Mouse (Mus musculus): Measurements from ENCODE around the gene Plbd2.
A peak's percentile ranks its signal among the peaks of the same experiment; 100 is the strongest.

The Plbd2 gene

DNA sequence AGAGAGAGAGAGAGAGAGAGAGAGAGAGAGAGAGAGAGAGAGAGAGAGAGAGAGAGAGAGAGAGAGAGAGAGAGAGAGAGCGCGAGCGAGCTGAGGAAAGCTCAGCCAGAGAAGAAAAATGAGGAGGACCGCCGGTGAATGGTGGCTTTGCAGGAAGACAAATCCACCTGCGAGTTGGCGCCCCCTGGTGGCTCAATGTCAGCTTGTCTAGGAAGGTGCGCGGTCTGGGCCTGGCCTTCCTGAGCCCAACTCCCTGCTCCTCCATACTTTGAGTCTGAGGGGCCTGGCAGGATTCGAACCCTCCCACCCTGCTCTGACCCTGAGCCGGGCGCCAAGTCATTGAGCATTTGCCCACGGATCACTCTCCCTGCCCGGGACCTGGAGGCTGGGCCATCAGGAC is 62.7 kb downstream of the Plbd2 start:
- TF ChIP-seq NANOG (IDR thresholded peaks at IDR 0.05; ENCODE audit: borderline replicate concordance, low read length), result no peak
- TF ChIP-seq CTCF (conservative IDR thresholded peaks at IDR 0.05; ENCODE audit: low read length), result peak; percentile 72
- TF ChIP-seq POU5F1 (IDR thresholded peaks at IDR 0.05; ENCODE audit: borderline replicate concordance, low read length), result no peak
- Histone ChIP-seq H3K9me3 (ENCODE audit: low read length) (no peaks in the 10 kb centered on the region), H3K4me3 (replicated peaks; ENCODE audit: low read length) (no peak overlapping the region), H3K36me3 (ENCODE audit: insufficient read depth, low read length) (no peaks in the 10 kb centered on the region), H3K27me3 (ENCODE audit: insufficient read depth, low read length) (peaks cover 89% of the 10 kb centered on the region), H3K4me1 (replicated peaks; ENCODE audit: low read depth, low read length) (peaks cover 48% of the 10 kb centered on the region)

DNA sequence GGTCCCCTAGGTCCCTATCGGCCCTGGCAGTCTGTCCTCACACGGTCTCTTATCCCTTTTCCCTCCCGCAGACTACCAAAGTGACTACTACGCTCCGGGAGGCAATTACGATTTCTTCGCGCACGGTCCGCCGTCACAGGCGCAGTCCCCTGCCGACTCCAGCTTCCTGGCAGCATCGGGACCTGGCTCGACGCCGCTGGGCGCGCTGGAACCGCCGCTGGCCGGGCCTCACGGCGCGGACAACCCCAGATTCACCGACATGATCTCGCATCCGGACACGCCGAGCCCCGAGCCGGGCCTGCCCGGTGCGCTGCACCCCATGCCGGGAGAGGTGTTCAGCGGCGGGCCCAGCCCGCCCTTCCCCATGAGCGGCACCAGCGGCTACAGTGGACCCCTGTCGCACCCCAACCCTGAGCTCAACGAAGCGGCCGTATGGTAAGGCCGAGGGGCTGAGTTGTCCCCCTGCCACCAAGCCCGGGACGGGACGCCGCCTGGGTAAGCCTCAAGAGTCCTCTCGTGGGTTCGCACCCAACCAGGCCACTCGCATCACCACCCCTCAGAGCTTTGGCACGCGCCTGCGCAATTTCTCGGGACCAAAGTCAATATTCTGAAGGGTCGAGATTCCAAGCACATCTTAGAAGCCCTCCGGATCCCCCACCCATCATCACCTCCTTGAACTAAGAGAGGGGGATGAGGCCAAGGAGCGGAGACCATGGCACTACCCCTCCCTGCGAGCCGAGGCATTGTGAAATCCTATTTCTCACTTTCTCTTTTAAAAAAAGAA is 63.3 kb downstream of the Plbd2 start:
- Histone ChIP-seq H3K4me1 (replicated peaks; ENCODE audit: low read depth, low read length) (peaks cover 54% of the 10 kb centered on the region), H3K4me3 (replicated peaks; ENCODE audit: low read length) (peak overlapping the region; percentile 59), H3K36me3 (ENCODE audit: insufficient read depth, low read length) (no peaks in the 10 kb centered on the region), H3K27me3 (ENCODE audit: insufficient read depth, low read length) (peaks cover 89% of the 10 kb centered on the region), H3K9me3 (ENCODE audit: low read length) (no peaks in the 10 kb centered on the region)
- TF ChIP-seq POU5F1 (IDR thresholded peaks at IDR 0.05; ENCODE audit: borderline replicate concordance, low read length) (no peak), CTCF (conservative IDR thresholded peaks at IDR 0.05; ENCODE audit: low read length) (no peak), NANOG (IDR thresholded peaks at IDR 0.05; ENCODE audit: borderline replicate concordance, low read length) (no peak)

DNA sequence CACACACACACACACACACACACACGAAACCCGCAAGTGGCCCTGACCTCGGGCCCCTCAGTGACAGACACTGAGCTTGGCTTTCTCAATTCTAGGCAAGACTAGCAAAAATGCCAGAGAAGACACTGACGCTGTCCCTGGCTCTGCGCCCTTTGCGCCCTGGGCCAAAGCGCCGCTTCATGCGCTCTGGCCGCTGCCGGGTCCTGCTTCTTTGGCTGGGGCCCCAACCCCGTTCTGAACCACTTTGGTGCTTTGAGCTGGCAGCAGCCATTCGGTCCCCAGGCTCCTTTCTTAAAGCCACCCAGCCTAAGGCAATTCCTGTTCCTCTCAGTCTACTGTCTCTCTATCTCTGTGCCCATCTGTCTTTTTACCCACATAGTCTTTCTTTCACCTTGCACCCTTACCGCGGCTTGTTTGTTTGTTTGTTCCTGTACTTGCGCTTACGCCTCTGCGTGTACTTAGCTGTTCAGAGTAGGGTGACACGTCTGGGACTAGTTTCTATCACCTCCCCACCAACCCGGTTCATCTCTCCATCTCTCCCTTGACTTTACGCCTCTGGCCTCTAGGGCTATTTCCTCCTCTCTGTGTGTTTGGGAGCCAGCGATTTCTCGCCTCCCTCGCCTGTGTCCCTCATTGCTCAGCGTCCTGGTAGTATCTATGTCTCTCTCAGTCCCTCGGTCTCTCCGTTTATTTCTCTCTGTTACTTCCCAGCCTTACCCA is 64.3 kb downstream of the Plbd2 start:
- no peak for TF ChIP-seq POU5F1 (IDR thresholded peaks at IDR 0.05; ENCODE audit: borderline replicate concordance, low read length)
- no peak for TF ChIP-seq NANOG (IDR thresholded peaks at IDR 0.05; ENCODE audit: borderline replicate concordance, low read length)
- TF ChIP-seq CTCF (conservative IDR thresholded peaks at IDR 0.05; ENCODE audit: low read length), result no peak
- H3K27me3 ChIP-seq (ENCODE audit: insufficient read depth, low read length), result peaks cover 89% of the 10 kb centered on the region
- H3K4me3 ChIP-seq (replicated peaks; ENCODE audit: low read length), result no peak overlapping the region
- no peaks in the 10 kb centered on the region for H3K36me3 ChIP-seq (ENCODE audit: insufficient read depth, low read length)
- peaks cover 60% of the 10 kb centered on the region for H3K4me1 ChIP-seq (replicated peaks; ENCODE audit: low read depth, low read length)
- H3K9me3 ChIP-seq (ENCODE audit: low read length), result no peaks in the 10 kb centered on the region

DNA sequence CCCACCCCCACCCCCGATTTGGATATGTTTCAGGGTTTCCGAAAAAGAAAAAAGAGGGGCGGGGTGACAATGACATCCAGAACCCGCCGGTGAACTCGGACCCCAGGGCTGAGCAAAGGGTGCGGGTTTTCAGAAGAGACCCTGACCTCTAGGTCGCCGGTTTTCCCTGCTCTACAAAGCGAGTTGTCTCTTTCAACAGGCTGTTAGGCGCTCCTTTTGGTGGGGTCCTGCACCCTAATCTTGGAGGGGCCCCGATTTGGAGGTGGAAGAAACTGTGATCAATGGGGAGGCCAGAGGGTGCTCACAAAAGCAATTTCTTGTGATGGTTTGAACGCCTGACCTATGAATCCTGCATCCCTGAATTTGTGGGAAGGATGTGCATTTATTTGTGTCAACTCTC is 65.0 kb downstream of the Plbd2 start:
- peaks cover 64% of the 10 kb centered on the region for H3K4me1 ChIP-seq (replicated peaks; ENCODE audit: low read depth, low read length)
- peaks cover 90% of the 10 kb centered on the region for H3K27me3 ChIP-seq (ENCODE audit: insufficient read depth, low read length)

GRCm38 (mm10) chr5:120437986-120438385 is 65.4 kb downstream of the Plbd2 start:
- TF ChIP-seq CTCF (conservative IDR thresholded peaks at IDR 0.05; ENCODE audit: low read length), result no peak
- TF ChIP-seq POU5F1 (IDR thresholded peaks at IDR 0.05; ENCODE audit: borderline replicate concordance, low read length), result no peak
- TF ChIP-seq NANOG (IDR thresholded peaks at IDR 0.05; ENCODE audit: borderline replicate concordance, low read length), result no peak
- peak overlapping the region; percentile 54 for H3K4me3 ChIP-seq (replicated peaks; ENCODE audit: low read length)
- H3K9me3 ChIP-seq (ENCODE audit: low read length), result 0 out of 2 replicates have a peak, but pooled peaks cover 3% of the 10 kb centered on the region
- peaks cover 69% of the 10 kb centered on the region for H3K4me1 ChIP-seq (replicated peaks; ENCODE audit: low read depth, low read length)
- peaks cover 90% of the 10 kb centered on the region for H3K27me3 ChIP-seq (ENCODE audit: insufficient read depth, low read length)
- H3K36me3 ChIP-seq (ENCODE audit: insufficient read depth, low read length), result no peaks in the 10 kb centered on the region

More for the DNA sequence above, 65.0 kb downstream of the Plbd2 start:
- TF ChIP-seq CTCF (conservative IDR thresholded peaks at IDR 0.05; ENCODE audit: low read length), result no peak
- TF ChIP-seq POU5F1 (IDR thresholded peaks at IDR 0.05; ENCODE audit: borderline replicate concordance, low read length), result no peak
- no peak for TF ChIP-seq NANOG (IDR thresholded peaks at IDR 0.05; ENCODE audit: borderline replicate concordance, low read length)
- Histone ChIP-seq H3K36me3 (ENCODE audit: insufficient read depth, low read length) (no peaks in the 10 kb centered on the region), H3K4me3 (replicated peaks; ENCODE audit: low read length) (0 out of 2 replicates have a peak overlapping the region, but pooled peaks have one; percentile 54), H3K9me3 (ENCODE audit: low read length) (0 out of 2 replicates have a peak, but pooled peaks cover 2% of the 10 kb centered on the region)

DNA sequence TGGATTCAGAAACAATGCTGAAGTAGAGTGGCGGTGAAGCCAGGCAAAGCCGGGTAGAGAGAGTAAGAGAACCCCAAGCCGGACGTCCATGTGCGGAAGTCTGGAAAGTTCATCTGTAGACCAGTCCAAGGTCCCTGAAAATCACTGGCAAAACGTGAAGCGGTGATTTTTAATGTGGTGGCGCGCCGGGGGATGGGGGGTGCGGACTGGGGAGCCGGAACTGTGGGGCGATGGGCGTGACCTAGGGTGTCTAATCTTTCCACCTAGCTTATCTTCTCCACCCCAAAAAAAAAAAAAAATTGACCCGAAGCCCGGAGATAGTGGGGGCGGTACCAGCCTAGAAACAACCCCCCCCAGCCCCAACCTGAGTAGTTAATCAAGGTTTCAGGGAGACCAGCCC is 65.9 kb downstream of the Plbd2 start:
- Histone ChIP-seq H3K9me3 (ENCODE audit: low read length) (0 out of 2 replicates have a peak, but pooled peaks cover 3% of the 10 kb centered on the region), H3K4me1 (replicated peaks; ENCODE audit: low read depth, low read length) (peaks cover 73% of the 10 kb centered on the region), H3K4me3 (replicated peaks; ENCODE audit: low read length) (peak overlapping the region; percentile 54), H3K27me3 (ENCODE audit: insufficient read depth, low read length) (peaks cover 90% of the 10 kb centered on the region), H3K36me3 (ENCODE audit: insufficient read depth, low read length) (no peaks in the 10 kb centered on the region)
- TF ChIP-seq POU5F1 (IDR thresholded peaks at IDR 0.05; ENCODE audit: borderline replicate concordance, low read length) (no peak), NANOG (IDR thresholded peaks at IDR 0.05; ENCODE audit: borderline replicate concordance, low read length) (no peak), CTCF (conservative IDR thresholded peaks at IDR 0.05; ENCODE audit: low read length) (no peak)

DNA sequence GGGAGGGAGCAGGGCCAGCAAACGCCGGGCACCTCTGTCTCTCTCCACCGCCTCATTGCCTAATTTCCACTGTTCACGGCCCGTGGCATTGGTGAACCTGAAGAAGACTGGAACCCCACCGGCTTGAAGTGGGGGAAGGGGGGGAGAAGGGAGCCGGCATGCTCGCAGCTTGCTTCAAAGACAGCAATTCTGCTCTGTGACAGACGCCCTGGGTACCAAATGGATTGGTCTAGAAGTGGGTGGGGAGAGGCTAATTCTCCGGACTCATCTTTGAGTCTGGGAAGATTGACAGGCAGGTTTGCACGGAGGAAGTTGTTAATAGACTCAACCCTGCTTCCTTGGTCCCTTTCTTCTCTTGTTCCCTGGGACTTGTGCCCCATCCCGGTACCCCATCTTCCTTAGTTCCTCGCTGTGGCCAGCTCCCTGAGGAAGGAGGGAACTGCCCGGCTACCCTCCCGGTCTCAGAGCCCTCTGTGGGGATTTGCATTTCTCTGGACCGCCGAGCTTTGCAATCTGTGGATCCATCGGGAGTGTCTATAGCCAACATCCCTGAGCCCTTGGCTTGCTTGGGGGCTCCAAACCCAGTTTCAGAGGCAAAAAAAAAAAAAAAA is 66.4 kb downstream of the Plbd2 start:
- Histone ChIP-seq H3K9me3 (ENCODE audit: low read length) (0 out of 2 replicates have a peak, but pooled peaks cover 3% of the 10 kb centered on the region), H3K36me3 (ENCODE audit: insufficient read depth, low read length) (no peaks in the 10 kb centered on the region), H3K4me1 (replicated peaks; ENCODE audit: low read depth, low read length) (peaks cover 77% of the 10 kb centered on the region), H3K4me3 (replicated peaks; ENCODE audit: low read length) (peak overlapping the region; percentile 54), H3K27me3 (ENCODE audit: insufficient read depth, low read length) (peaks cover 90% of the 10 kb centered on the region)
- no peak for TF ChIP-seq POU5F1 (IDR thresholded peaks at IDR 0.05; ENCODE audit: borderline replicate concordance, low read length)
- no peak for TF ChIP-seq CTCF (conservative IDR thresholded peaks at IDR 0.05; ENCODE audit: low read length)
- TF ChIP-seq NANOG (IDR thresholded peaks at IDR 0.05; ENCODE audit: borderline replicate concordance, low read length), result no peak

Measured in E14TG2a.4 (cell line).